Mouse (Mus musculus) heart, embryonic 11.5 days (tissue): ENCODE data around the gene Slc1a1. TPM values are rescaled to one million over a fixed set of nuclear protein-coding genes. Genes with fewer than 3 reads are reported as not detected.

Experiments
- ATAC-seq: fragments of 200-750 bp; cut with Nextera tagmentation; replicated peaks from 2 replicates; pipeline ENCODE4 v1.8.0; 2017; ENCODE audit warnings: moderate library complexity; ENCODE audit not compliant: insufficient number of reproducible peaks, low FRiP score, low TSS enrichment
- H3K27ac ChIP-seq: fragments of 300-500 bp; sonication (generic); 2 replicates; pipeline ENCODE4 v1.5.1; 2014; ENCODE audit warnings: mild to moderate bottlenecking, low read depth, low read length
- H3K27me3 ChIP-seq: fragments of 300-500 bp; sonication (generic); 2 replicates; pipeline ENCODE4 v1.6.1; 2014; ENCODE audit warnings: mild to moderate bottlenecking, low read length, mixed read lengths; ENCODE audit not compliant: control insufficient read depth, insufficient read depth
- H3K36me3 ChIP-seq: fragments of 300-500 bp; sonication (generic); 2 replicates; pipeline ENCODE4 v1.6.1; 2014; ENCODE audit warnings: mild to moderate bottlenecking, low read length, moderate library complexity, mixed read lengths; ENCODE audit not compliant: control insufficient read depth, insufficient read depth
- H3K4me1 ChIP-seq: fragments of 300-500 bp; sonication (generic); 2 replicates; pipeline ENCODE4 v1.6.1; 2014; ENCODE audit warnings: low read length; ENCODE audit not compliant: control insufficient read depth, insufficient read depth
- H3K4me2 ChIP-seq: fragments of 300-500 bp; sonication (generic); 2 replicates; pipeline ENCODE4 v1.6.1; 2014; ENCODE audit warnings: mild to moderate bottlenecking, moderate library complexity
- H3K4me3 ChIP-seq: fragments of 300-500 bp; sonication (generic); 2 replicates; pipeline ENCODE4 v1.5.1; 2014; ENCODE audit warnings: low read depth, low read length
- H3K9ac ChIP-seq: fragments of 300-500 bp; sonication (generic); 2 replicates; pipeline ENCODE4 v1.6.1; 2014; ENCODE audit warnings: mild to moderate bottlenecking, low read depth, low read length, moderate library complexity
- H3K9me3 ChIP-seq: fragments of 300-500 bp; sonication (generic); replicated peaks from 2 replicates; pipeline ENCODE4 v1.6.1; 2016; ENCODE audit warnings: low read length; ENCODE audit not compliant: control insufficient read depth
- WGBS: fragments of 180-500 bp; shearing (Covaris S2); extraction: QIAGEN DNeasy Blood & Tissue Kit; methylation state at CpG from one replicate; pipeline ENCODE4 v1.1.7; 2014; ENCODE audit not compliant: insufficient replicate concordance; 5-methylcytosine and 5-hydroxymethylcytosine counted together
- polyA plus RNA-seq: library from polyadenylated mRNA; unstranded; fragments of >200 nt; fragmentation: Nextera tagmentation; extraction: Ambion mirVana; gene quantifications from 2 replicates; pipeline ENCODE4 v1.2.1, GENCODE M21; 2014

The Slc1a1 gene
- polyA plus RNA-seq, 1 experiment from 2014 or later, result 0.93 TPM

- peaks cover 24% of the 10 kb centered on the region for H3K27me3 ChIP-seq
Observed at GRCm38 (mm10) chr19:28836651-28837410, 2.0 kb downstream of the Slc1a1 start.

GRCm38 (mm10) chr19:28838796-28839195 is 3.9 kb downstream of the Slc1a1 start:
- Histone ChIP-seq H3K9me3 (no peaks in the 10 kb centered on the region), H3K27ac (no peak overlapping the region), H3K36me3 (no peaks in the 10 kb centered on the region), H3K4me3 (no peak overlapping the region), H3K9ac (no peak overlapping the region), H3K4me1 (no peaks in the 10 kb centered on the region), H3K27me3 (peaks cover 21% of the 10 kb centered on the region), H3K4me2 (no peak overlapping the region)
- no peak for ATAC-seq
- WGBS, result 66% methylated on average over 2 of the region's 2 CpGs

More at GRCm38 (mm10) chr19:28836651-28837410, 2.0 kb downstream of the Slc1a1 start:
- 67% methylated on average over 11 of the region's 11 CpGs for WGBS
- H3K9ac ChIP-seq, result no peak overlapping the region
- no peak overlapping the region for H3K4me2 ChIP-seq
- H3K4me1 ChIP-seq, result no peaks in the 10 kb centered on the region
- H3K4me3 ChIP-seq, result no peak overlapping the region
- H3K9me3 ChIP-seq, result no peaks in the 10 kb centered on the region
- ATAC-seq, result no peak
- no peaks in the 10 kb centered on the region for H3K36me3 ChIP-seq
- no peak overlapping the region for H3K27ac ChIP-seq

- 52% methylated on average over 8 of the region's 8 CpGs for whole genome bisulfite sequencing
- Histone ChIP-seq H3K4me1 (no peaks in the 10 kb centered on the region), H3K27me3 (no peaks in the 10 kb centered on the region), H3K9ac (no peak overlapping the region), H3K27ac (no peak overlapping the region), H3K9me3 (no peaks in the 10 kb centered on the region), H3K36me3 (no peaks in the 10 kb centered on the region), H3K4me3 (no peak overlapping the region), H3K4me2 (no peak overlapping the region)
- ATAC-seq, result no peak
Observed at GRCm38 (mm10) chr19:28844946-28845710, 10.3 kb downstream of the Slc1a1 start.

- no peak overlapping the region for H3K9ac ChIP-seq
- H3K36me3 ChIP-seq, result no peaks in the 10 kb centered on the region
- no peak overlapping the region for H3K4me2 ChIP-seq
- WGBS, result 80% methylated on average over 3 of the region's 3 CpGs
- ATAC-seq, result no peak
- H3K4me3 ChIP-seq, result no peak overlapping the region
- no peak overlapping the region for H3K27ac ChIP-seq
- H3K4me1 ChIP-seq, result no peaks in the 10 kb centered on the region
- no peaks in the 10 kb centered on the region for H3K27me3 ChIP-seq
- no peaks in the 10 kb centered on the region for H3K9me3 ChIP-seq
Observed at GRCm38 (mm10) chr19:28850510-28850909, 15.7 kb downstream of the Slc1a1 start.

GRCm38 (mm10) chr19:28852001-28852400 is 17.2 kb downstream of the Slc1a1 start:
- no peaks in the 10 kb centered on the region for H3K9me3 ChIP-seq
- no peak overlapping the region for H3K4me3 ChIP-seq
- no peak for ATAC-seq
- H3K9ac ChIP-seq, result no peak overlapping the region
- H3K4me2 ChIP-seq, result no peak overlapping the region
- H3K4me1 ChIP-seq, result no peaks in the 10 kb centered on the region
- H3K27ac ChIP-seq, result no peak overlapping the region
- H3K27me3 ChIP-seq, result no peaks in the 10 kb centered on the region
- H3K36me3 ChIP-seq, result no peaks in the 10 kb centered on the region
- 87% methylated on average over 3 of the region's 3 CpGs for WGBS

GRCm38 (mm10) chr19:28854831-28855230 is 20.0 kb downstream of the Slc1a1 start:
- WGBS, result 66% methylated on average over 1 of the region's 1 CpGs
- no peak for ATAC-seq

GRCm38 (mm10) chr19:28860246-28860645 is 25.4 kb downstream of the Slc1a1 start:
- no peaks in the 10 kb centered on the region for H3K9me3 ChIP-seq
- no peak overlapping the region for H3K4me3 ChIP-seq
- WGBS, result 76% methylated on average over 2 of the region's 2 CpGs
- no peaks in the 10 kb centered on the region for H3K36me3 ChIP-seq
- no peaks in the 10 kb centered on the region for H3K27me3 ChIP-seq
- no peak overlapping the region for H3K27ac ChIP-seq
- H3K4me1 ChIP-seq, result no peaks in the 10 kb centered on the region
- no peak overlapping the region for H3K4me2 ChIP-seq
- H3K9ac ChIP-seq, result no peak overlapping the region
- ATAC-seq, result no peak

More at GRCm38 (mm10) chr19:28854831-28855230, 20.0 kb downstream of the Slc1a1 start:
- Histone ChIP-seq H3K9me3 (no peaks in the 10 kb centered on the region), H3K36me3 (no peaks in the 10 kb centered on the region), H3K4me3 (no peak overlapping the region), H3K27ac (no peak overlapping the region), H3K27me3 (no peaks in the 10 kb centered on the region), H3K4me1 (no peaks in the 10 kb centered on the region), H3K9ac (no peak overlapping the region), H3K4me2 (no peak overlapping the region)

- Histone ChIP-seq H3K36me3 (no peaks in the 10 kb centered on the region), H3K9ac (no peak overlapping the region), H3K9me3 (no peaks in the 10 kb centered on the region), H3K27me3 (no peaks in the 10 kb centered on the region), H3K4me1 (no peaks in the 10 kb centered on the region), H3K27ac (no peak overlapping the region), H3K4me2 (no peak overlapping the region), H3K4me3 (no peak overlapping the region)
- 91% methylated on average over 10 of the region's 10 CpGs for WGBS
- no peak for ATAC-seq
Observed at GRCm38 (mm10) chr19:28863626-28864025, 28.8 kb downstream of the Slc1a1 start.
